Mouse (Mus musculus): ENCODE measurements around the gene Pcdh15.

Pcdh15 gene

DNA sequence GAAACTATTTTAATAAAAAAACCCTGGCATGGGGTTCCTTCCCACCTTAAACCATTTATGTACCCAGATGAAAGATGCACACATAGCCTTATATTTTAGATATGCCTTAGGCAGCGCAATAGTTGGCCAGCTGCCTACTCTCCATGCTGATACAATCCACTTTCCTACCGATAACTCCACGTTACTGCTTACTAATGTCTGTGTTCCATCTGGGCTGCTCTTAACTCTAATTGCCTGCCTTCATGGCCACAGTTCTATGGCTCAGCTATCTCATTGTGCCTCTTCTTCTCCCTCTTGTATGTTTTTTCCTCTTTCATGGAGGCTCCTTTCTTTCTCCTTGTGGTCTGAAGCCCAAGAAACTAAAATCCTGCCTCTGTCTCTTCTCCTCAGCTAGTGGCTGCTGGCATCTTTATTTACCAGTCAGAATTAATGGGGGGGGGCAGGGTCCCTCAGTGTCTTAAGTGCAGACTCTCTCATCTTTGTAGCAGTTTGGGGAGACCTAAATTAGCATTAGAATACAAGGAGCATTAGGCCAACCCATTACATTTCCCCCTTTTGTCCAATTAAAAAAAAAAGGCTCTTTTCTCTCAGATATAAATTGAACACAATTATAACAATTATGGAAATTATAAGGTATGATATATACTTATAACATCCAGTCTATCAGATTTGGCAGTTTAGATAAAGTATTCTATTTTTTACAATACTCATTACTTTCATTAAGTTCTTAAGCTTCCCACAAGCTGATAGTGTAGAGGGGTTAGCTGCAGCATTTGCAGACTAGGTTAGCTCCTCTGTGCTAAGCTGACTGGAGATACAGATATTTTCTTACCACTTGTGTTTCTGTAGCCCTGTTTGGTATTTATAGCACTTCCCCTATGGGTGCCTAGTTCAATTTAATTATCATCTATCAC is 1240.4 kb downstream of the Pcdh15 start:
- DNase-seq = no peak

DNA sequence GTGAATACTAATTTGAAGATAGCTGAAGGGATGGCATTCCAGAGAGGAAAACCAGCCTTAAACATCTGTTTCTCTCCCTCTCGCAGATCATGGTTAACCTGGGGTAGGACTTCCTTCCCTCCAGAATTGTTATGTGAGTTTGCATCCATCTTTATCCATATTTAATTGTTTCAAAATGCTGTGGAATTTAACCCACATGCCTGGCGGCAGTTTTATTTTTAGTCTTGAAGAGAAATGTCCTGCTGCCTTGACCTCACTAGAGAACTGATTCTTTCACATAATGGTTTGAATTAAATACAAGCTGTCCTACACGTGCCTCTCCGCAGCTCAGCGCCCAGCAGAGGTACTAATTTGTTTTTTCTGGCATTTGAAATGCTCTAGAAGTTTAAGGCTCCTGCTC is 1260.4 kb downstream of the Pcdh15 start:
- no peak for DNase-seq

DNA sequence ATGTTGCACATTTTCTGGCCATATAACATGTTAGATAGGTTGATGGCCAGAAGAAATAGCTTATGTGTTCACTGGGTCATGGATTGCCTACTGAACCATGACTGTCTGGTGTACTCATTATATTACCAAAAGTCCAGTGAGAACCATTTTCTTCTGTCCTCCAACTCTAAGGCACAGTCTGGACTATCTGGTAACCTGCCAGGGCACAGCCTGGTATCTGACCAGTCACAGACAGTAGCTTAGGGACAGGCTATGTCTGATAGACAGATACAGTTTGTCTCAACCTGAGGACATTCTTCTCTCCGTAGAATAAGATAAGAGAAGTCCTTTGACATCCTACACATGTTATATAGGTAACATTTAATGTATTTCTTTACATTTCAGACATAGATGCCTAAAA is 1279.6 kb downstream of the Pcdh15 start:
- DNase-seq = no peak

DNA sequence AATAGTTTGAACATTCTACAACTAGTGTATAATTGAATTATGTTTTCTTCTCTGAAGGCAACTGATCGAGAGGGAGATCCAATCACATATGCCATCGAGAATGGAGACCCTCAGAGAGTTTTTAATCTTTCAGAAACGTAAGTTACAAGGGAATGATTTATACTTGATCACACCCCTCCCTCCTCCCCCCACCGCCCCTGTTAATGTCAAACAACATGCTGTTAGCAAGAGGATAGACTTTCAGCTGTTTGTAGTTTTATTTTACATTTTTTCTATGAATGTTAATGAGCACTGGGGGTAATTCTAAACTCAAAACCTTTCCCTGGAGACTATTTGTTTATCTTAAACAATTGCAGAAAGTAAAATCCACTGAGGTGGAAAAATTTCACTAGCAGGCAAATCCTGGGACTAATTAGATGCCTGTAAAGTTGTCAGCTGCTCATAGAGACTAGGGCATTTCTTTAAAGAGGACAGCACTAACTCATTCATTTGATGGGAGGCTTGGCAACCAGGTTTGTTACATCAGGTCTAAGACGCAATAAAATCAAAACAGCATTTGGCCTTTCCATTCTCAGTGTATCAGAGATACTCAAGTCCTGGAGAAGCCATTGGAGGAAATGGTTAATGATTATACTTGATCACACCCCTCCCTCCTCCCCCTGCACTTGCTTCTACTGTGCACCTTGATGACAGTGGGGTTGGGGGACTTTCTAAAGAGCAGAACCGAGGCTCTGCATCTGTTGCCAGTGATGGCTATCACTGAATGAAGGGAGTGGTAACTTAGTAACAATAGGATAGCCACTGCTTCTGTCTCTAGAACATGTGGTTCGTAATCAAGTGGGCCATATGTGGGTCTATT is 1280.4 kb downstream of the Pcdh15 start:
- no peak for DNase-seq

DNA sequence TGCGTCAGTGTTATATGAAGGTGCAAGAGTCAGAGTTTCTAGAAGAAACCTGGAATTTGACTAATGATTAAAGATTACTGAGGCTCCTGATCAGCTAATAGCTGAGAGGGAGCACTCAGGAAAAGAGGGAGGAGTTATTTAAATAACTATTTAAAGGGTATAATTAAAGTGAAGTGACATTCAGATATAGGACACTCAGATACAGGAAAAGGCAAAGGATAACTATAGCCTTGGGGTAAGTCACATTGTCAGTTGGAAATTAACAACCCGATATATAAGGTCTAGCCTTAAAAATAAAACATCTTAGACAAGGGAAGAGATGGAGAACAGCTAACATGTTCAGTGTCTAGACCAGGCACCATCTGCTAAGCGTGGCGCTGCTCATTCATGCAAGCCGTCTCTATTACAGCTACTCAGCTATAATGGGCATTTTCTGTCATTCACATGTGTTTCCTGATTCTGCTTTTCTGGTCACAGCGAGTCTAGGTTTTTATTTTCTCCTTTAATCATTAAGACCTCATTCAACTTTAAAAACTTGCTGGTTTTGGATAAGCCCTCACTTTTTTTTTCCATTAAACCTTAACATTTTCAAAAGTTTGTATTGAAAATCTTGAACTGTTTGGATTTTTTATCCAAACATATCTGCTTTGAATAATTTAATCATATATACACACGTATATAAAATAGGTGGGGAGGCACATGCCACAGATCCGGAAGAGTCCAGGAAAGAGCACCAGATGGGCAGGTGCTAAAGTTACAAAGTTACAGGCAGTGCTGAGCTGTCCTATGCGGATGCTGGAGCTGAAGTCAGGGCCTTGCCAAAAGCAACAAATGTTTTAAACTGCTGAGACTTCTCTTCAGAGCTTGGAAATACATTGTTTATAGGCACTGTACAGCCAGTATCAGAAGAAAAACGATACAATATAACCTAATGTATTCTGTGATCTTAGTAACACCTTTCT is 1288.7 kb downstream of the Pcdh15 start:
- DNase-seq = no peak

GRCm38 (mm10) chr10:74403111-74403510 is 1304.0 kb downstream of the Pcdh15 start:
- no peak for DNase-seq

DNA sequence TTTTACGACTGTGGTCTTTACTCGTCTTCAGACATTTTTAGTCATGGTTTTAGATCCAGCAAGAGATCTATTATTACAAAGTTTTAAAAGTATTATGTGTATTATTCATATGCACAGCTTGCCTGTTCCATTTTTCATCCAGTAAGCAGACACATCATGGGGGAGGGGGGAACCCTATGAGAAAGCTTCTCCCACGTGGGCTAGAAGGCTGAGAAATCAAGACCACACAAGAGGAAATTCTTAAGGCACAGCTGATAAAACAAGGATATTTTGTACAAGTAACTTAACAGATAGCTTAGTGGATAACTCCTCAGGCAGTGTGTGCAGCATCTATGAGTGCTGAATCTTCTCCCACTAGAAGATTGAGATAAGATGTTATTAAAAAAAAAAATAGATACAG is 1314.9 kb downstream of the Pcdh15 start:
- DNase-seq = no peak

GRCm38 (mm10) chr10:74414945-74415344 is 1315.8 kb downstream of the Pcdh15 start:
- DNase-seq = no peak

GRCm38 (mm10) chr10:74415359-74415758 is 1316.2 kb downstream of the Pcdh15 start:
- DNase-seq = peak; percentile 49

GRCm38 (mm10) chr10:74415949-74416348 is 1316.8 kb downstream of the Pcdh15 start:
- peak; percentile 46 for DNase-seq

DNA sequence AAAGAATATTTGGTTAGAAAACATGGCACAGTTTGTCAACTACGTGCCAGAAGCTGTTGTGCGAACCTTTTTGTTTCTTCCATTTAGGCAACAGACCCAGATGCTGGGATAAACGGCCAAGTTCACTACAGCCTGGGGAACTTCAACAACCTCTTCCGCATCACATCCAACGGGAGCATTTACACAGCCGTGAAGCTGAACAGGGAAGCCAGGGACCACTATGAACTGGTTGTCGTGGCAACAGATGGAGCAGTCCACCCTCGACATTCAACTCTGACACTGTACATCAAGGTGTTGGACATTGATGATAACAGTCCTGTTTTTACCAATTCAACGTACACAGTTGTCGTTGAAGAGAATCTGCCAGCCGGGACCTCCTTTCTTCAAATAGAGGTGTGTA is 1350.9 kb downstream of the Pcdh15 start:
- DNase-seq = no peak

DNA sequence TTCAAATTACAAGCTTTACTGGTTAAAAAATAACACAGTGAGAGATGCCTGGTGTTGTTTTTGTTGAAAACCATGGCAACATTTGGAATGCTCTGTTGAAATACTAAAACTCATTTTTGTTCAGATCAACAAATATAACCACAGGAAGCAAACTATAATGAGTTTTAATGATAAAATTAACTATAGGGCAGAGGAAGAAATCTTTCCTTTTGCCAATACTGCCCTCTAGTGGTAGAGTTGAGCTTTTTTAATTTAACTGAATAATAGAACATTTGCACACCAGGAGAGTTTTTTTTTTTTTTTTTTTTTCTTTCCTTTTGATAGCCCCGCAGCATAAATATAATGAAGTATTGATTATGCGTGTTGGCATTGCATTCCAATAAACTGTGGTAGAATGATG is 1364.8 kb downstream of the Pcdh15 start:
- DNase-seq = no peak

- DNase-seq = no peak
Measured at GRCm38 (mm10) chr10:74480779-74481178, 1381.6 kb downstream of the Pcdh15 start.

GRCm38 (mm10) chr10:74512315-74512714 is 1413.2 kb downstream of the Pcdh15 start:
- no peak for DNase-seq

DNA sequence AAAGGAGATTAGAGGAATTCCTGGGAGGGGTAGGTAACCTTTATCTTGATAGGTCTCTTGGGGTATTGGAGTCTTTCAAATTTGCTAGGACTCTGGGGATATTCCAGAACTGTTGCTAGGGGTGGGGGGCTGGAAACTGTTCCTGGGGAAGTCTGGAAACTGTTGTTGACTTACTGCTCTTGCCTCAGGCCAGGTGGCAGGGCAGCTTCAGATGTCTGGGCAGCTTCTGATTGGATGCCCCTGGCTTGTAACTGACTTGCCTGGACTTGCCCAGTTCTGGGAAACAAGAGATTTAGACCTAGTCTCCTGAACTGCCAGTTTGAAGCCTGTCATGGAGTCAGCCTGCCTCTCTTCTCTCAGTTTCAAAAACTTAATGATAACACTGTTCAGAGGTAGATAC is 1414.6 kb downstream of the Pcdh15 start:
- DNase-seq = no peak

GRCm38 (mm10) chr10:74538371-74538770 is 1439.2 kb downstream of the Pcdh15 start:
- DNase-seq = no peak

DNA sequence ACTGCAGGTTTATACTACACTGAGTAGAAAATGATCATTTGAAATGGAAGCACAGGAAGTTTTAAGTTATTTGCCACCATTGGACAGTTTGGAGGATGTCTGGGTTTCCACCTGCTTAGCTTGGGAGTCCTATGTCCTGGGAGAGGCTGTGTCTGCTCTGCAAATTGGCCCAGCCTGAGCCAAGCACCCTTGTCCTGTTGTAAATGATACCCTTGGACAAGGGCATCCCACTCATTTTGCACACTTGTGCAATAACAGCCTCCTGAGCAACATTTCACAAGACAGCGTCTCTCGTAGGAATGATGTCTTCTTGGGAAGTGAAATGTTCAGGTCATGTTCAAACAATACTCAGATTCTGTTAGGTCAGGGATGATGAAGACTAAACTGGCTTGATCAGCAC is 1456.2 kb downstream of the Pcdh15 start:
- DNase-seq = peak; percentile 61

GRCm38 (mm10) chr10:74569603-74570002 is 1470.5 kb downstream of the Pcdh15 start:
- peak; percentile 19 for DNase-seq

DNA sequence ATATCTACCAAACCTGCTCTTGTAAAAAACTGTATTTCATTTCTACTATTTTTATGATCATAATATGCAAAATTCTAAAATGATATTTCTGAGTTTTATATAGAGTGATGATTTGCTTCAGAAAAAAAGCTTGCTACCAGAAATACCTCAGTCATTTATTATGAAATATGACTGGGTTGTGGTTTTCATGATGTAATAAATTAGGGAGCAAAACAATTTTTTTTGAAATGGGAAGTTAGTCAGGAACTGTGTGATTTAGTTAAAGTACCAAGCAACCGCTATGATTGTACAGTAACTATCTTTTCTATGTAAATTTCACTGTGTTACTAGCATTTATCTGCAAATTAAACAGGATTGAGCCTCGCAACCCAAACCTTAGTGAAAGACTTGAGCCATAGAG is 1480.8 kb downstream of the Pcdh15 start:
- DNase-seq = no peak

- no peak for DNase-seq
Measured at GRCm38 (mm10) chr10:74591799-74592198, 1492.7 kb downstream of the Pcdh15 start.

GRCm38 (mm10) chr10:74607683-74608082 is 1508.5 kb downstream of the Pcdh15 start:
- no peak for DNase-seq

- DNase-seq = no peak
Measured at GRCm38 (mm10) chr10:74621837-74622236, 1522.7 kb downstream of the Pcdh15 start.

GRCm38 (mm10) chr10:74625715-74626114 is 1526.6 kb downstream of the Pcdh15 start:
- DNase-seq = no peak
